In genomic region chr5:24685366-24686093, GRCm38 (mm10) we compare ENCODE assay signal across 8 mouse cellular contexts. TPM values are rescaled to one million over a fixed set of nuclear protein-coding genes. Genes with fewer than 3 reads are reported as not detected.
DNase-seq lines count a peak whose midpoint lies in the region; ATAC-seq lines count a peak whose summit lies in the region.

TSS of gene Nub1 (plus strand) at chr5:24685532.

- H3K36me3 ChIP-seq in intestine, embryonic 14.5 days (ENCODE audit: control insufficient read depth, insufficient read depth, low read length) = peaks cover 13% of the 10 kb centered on the region

- intact Hi-C loops in left cerebral cortex, postnatal 14 days (cut with DNase I) = loop anchor here (2.0 kb wide), 1 partner anchor 65 kb away; no protein-coding TSS in a partner anchor

- under 1% methylated on average over 53 of the region's 53 CpGs for WGBS in intestine, embryonic 14.5 days

- peak within 1 kb of the TSS; percentile 99 for H3K27ac ChIP-seq in intestine, embryonic 14.5 days (ENCODE audit: low read depth)

- peak within 1 kb of the TSS; percentile 74 for H3K4me2 ChIP-seq in intestine, embryonic 14.5 days (ENCODE audit: low read length)

- peak within 1 kb of the TSS; percentile 76 for H3K4me3 ChIP-seq in intestine, embryonic 14.5 days (ENCODE audit: low read depth, low read length)

- H3K27me3 ChIP-seq in intestine, embryonic 14.5 days (replicated peaks; ENCODE audit: control insufficient read depth, insufficient read depth, low read length) = no peaks in the 10 kb centered on the region

- peak; percentile 97 for DNase-seq in adrenal gland, adult 18-20 months (ENCODE audit: low spot score in 2 of 2)
- DNase-seq in embryo, embryonic 11 days = peak; percentile 98
- DNase-seq in gastrocnemius, postnatal 25 days = peak; percentile 99
- DNase-seq in intestine, embryonic 14.5 days (ENCODE audit: low spot score) = peak; percentile 99
- DNase-seq in left cerebral cortex, postnatal 14 days (ENCODE audit: low spot score in 2 of 2) = peak; percentile 95
- peak; percentile 99 for DNase-seq in mesoderm, embryonic 11.5 days (ENCODE audit: low read depth, low spot score)
- peak; percentile 93 to 95 for DNase-seq in right cerebral cortex, postnatal 36 days (ENCODE audit: low spot score in 2 of 2)
- peak; percentile 100 for DNase-seq in yolk sac, embryonic 10.5 days (ENCODE audit: low spot score)

- peaks cover 10% of the 10 kb centered on the region; the same call in 1 of the 2 replicates for H3K4me1 ChIP-seq in intestine, embryonic 14.5 days (replicated peaks; ENCODE audit: control insufficient read depth, insufficient read depth, low read length)

- no peaks in the 10 kb centered on the region for H3K9me3 ChIP-seq in intestine, embryonic 14.5 days (ENCODE audit: control insufficient read depth, low read length)

- peak; percentile 97 for ATAC-seq in intestine, embryonic 14.5 days (replicated peaks; ENCODE audit: low FRiP score, low TSS enrichment, low read depth)

- H3K9ac ChIP-seq in intestine, embryonic 14.5 days (ENCODE audit: low read length) = peak within 1 kb of the TSS; percentile 58

RNA-seq across cellular contexts. Expression of gene Nub1, which starts in this region (rescaled TPM):
- total RNA-seq in adrenal gland, adult 18-20 months (2021) = 10 to 100 TPM; 50.1 to 62.0 TPM
- total RNA-seq in gastrocnemius, postnatal 25 days (2021) = 10 to 100 TPM; 21.9 to 23.0 TPM
- 34.0 and 36.6 TPM in 2 replicates for polyA plus RNA-seq in intestine, embryonic 14.5 days (2014; fragmentation: Nextera tagmentation; extraction: Ambion mirVana)
- total RNA-seq in left cerebral cortex, postnatal 14 days (2021) = 10 to 100 TPM; 67.5 to 73.9 TPM

Comparison
In these comparisons a context has a peak if more than half of its experiments do, and no peak if none do; other contexts are left out.
1. Peak in every context shown above with its lines: DNase-seq, ATAC-seq, H3K4me3 ChIP-seq and H3K27ac ChIP-seq.